Mouse (Mus musculus) CH12.LX (cell line): ENCODE measurements around the gene St6galnac6.

ENCODE experiments used
- ETS1 ChIP-seq: conservative IDR thresholded peaks from 2 replicates; pipeline ENCODE4 v1.6.1; 2012; ENCODE audit warnings: low read depth, mild to moderate bottlenecking, inconsistent platforms, low read length, improper control_type of control experiment, moderate library complexity
- MAX ChIP-seq: IDR thresholded peaks from 2 replicates; pipeline ENCODE4 v1.6.1; 2011; ENCODE audit warnings: low read length, improper control_type of control experiment
- POLR2A ChIP-seq: IDR thresholded peaks from 2 replicates; pipeline ENCODE4 v1.6.1; 2011; ENCODE audit warnings: low read depth, mild to moderate bottlenecking, improper control_type of control experiment, low read length
- TBP ChIP-seq: conservative IDR thresholded peaks from 2 replicates; pipeline ENCODE4 v1.6.1; 2011; ENCODE audit warnings: low read depth, low read length, improper control_type of control experiment

GRCm38 (mm10) chr2:32627266-32628043, 27.9 kb downstream of the St6galnac6 start:
- TF ChIP-seq MAX (no peak), POLR2A (no peak), TBP (no peak), ETS1 (no peak)
